Mouse (Mus musculus): ENCODE measurements at regions not wholly inside any gene's neighbourhood (a gene's known extent, or its start where the extent isn't known, plus 50 kb on each side); places are given as distances from the start of the nearest gene placed in this dataset.

DNA sequence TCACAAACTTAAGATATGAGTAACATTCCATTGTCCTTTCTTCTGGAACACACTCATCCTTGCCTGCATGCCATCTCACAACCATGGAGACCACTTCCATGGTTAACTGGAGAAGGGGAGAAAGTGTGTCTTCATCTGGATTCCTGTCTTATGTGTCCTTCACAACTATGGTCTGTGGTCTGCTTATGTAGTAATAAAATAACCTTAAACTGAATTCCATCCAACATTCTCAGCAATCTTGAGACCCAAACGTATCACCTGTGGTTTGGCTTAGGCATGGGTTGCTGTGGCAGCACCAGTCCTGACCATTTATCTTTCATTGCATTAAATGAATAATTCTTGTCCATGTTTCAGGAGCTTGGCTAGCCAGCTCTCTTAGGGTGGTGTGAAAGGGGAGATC, 1186.3 kb downstream of the Gsdmc2 start:
- no peaks in the 10 kb centered on the region for H3K9me3 ChIP-seq (replicated peaks; ENCODE audit: insufficient read depth, low read length)
- no peaks in the 10 kb centered on the region for H3K79me2 ChIP-seq (ENCODE audit: control insufficient read depth, insufficient read depth, low read length, poor library complexity)
- H3K4me3 ChIP-seq (ENCODE audit: control insufficient read depth in 1 of 2, insufficient read depth in 1 of 2, low read depth in 2 of 2, low read length in 2 of 2) = no peak overlapping the region

DNA sequence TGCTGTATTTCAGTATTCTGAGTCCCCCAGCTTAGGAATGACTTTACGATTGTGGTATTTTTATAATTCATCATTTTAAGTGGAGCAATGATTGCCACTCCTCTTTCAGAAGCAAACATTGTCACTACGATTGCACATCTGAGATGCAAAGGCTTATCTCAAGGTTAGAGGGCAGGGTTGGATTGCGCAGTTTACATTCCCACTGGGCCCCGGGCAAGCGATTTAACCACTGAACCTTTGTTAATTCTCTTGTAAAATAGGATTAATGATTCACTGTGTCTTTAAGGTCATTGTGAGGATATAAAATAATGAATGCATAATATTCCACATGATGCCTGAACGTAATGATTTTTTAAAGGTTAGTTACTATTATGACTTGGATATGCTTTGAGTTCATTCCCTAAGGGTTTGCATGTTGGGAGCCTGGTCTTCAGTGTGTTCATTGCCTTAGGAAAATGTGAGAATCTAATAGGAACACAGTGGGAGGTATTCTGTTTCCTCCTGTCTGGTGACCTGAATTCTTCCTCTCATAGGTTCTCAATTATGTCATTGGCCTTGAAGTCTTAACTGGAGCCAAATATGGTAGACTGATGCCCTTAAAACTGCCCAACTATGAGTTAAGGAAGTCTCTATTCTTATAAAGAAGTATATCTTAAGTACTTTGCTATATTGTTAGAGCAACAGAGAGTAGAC, 1198.4 kb downstream of the Gsdmc2 start:
- Histone ChIP-seq H3K9me3 (replicated peaks; ENCODE audit: insufficient read depth, low read length) (no peaks in the 10 kb centered on the region), H3K27ac (ENCODE audit: control insufficient read depth, low read depth, low read length) (no peak overlapping the region), H3K27me3 (ENCODE audit: control insufficient read depth in 1 of 2, insufficient read depth in 2 of 2, low read length in 2 of 2) (no peaks in the 10 kb centered on the region), H3K36me3 (ENCODE audit: control insufficient read depth in 1 of 2, insufficient read depth in 2 of 2, low read length in 2 of 2) (no peaks in the 10 kb centered on the region), H3K4me1 (ENCODE audit: control insufficient read depth in 1 of 2, insufficient read depth in 2 of 2, low read length in 2 of 2) (no peaks in the 10 kb centered on the region), H3K9ac (ENCODE audit: control insufficient read depth, low read depth, low read length, poor library complexity, severe bottlenecking) (no peak overlapping the region), H3K79me2 (ENCODE audit: control insufficient read depth, insufficient read depth, low read length, poor library complexity) (no peaks in the 10 kb centered on the region), H3K4me3 (ENCODE audit: control insufficient read depth in 1 of 2, insufficient read depth in 1 of 2, low read depth in 2 of 2, low read length in 2 of 2) (no peak overlapping the region)
- TF ChIP-seq MYB (IDR thresholded peaks at IDR 0.05; ENCODE audit: low read depth, low read length) (no peak), USF2 (IDR thresholded peaks at IDR 0.05; ENCODE audit: borderline replicate concordance in 1 of 2, insufficient read depth in 1 of 2, low read depth in 1 of 2, low read length in 2 of 2) (no peak), BHLHE40 (IDR thresholded peaks at IDR 0.05; ENCODE audit: borderline replicate concordance, low read depth, low read length) (no peak), MXI1 (IDR thresholded peaks at IDR 0.05; ENCODE audit: low read depth, low read length) (no peak), TAL1 (IDR thresholded peaks at IDR 0.05; ENCODE audit: low read length) (no peak), KAT2A (conservative IDR thresholded peaks at IDR 0.05; ENCODE audit: low read depth, low read length) (no peak), POLR2AphosphoS2 (IDR thresholded peaks at IDR 0.05; ENCODE audit: low read length) (no peak), UBTF (IDR thresholded peaks at IDR 0.05; ENCODE audit: borderline replicate concordance, insufficient read depth, low read depth, low read length) (no peak), MAFK (IDR thresholded peaks at IDR 0.05; ENCODE audit: borderline replicate concordance, low read depth, low read length) (no peak), MAZ (IDR thresholded peaks at IDR 0.05; ENCODE audit: low read depth, low read length) (no peak), JUND (IDR thresholded peaks at IDR 0.05; ENCODE audit: low read depth, low read length) (no peak), TBP (IDR thresholded peaks at IDR 0.05; ENCODE audit: low read depth, low read length) (no peak), MEF2A (IDR thresholded peaks at IDR 0.05; ENCODE audit: extremely low read depth, insufficient replicate concordance, low read depth, low read length, poor library complexity, severe bottlenecking) (no peak), CTCF (IDR thresholded peaks at IDR 0.05 in 2 of 3, conservative IDR thresholded peaks at IDR 0.05 in 1 of 3; ENCODE audit: control insufficient read depth in 1 of 3, insufficient read depth in 1 of 3, low read depth in 2 of 3, low read length in 3 of 3, poor library complexity in 1 of 3, severe bottlenecking in 1 of 3) (no peak)
- DNase-seq (ENCODE audit: low read depth, low spot score) = no peak

More for the DNA sequence above, 1186.3 kb downstream of the Gsdmc2 start:
- Histone ChIP-seq H3K27ac (ENCODE audit: control insufficient read depth, low read depth, low read length) (no peak overlapping the region), H3K36me3 (ENCODE audit: control insufficient read depth in 1 of 2, insufficient read depth in 2 of 2, low read length in 2 of 2) (no peaks in the 10 kb centered on the region), H3K9ac (ENCODE audit: control insufficient read depth, low read depth, low read length, poor library complexity, severe bottlenecking) (no peak overlapping the region), H3K4me1 (ENCODE audit: control insufficient read depth in 1 of 2, insufficient read depth in 2 of 2, low read length in 2 of 2) (no peaks in the 10 kb centered on the region), H3K27me3 (ENCODE audit: control insufficient read depth in 1 of 2, insufficient read depth in 2 of 2, low read length in 2 of 2) (no peaks in the 10 kb centered on the region; a peak in 1 of 4 replicates)
- TF ChIP-seq RCOR1 (IDR thresholded peaks at IDR 0.05; ENCODE audit: low read depth, low read length) (no peak), ELF1 (IDR thresholded peaks at IDR 0.05; ENCODE audit: low read depth, low read length) (no peak), HCFC1 (IDR thresholded peaks at IDR 0.05; ENCODE audit: low read depth, low read length) (no peak), NRF1 (IDR thresholded peaks at IDR 0.05; ENCODE audit: insufficient read depth, low read depth, low read length, poor library complexity, severe bottlenecking) (no peak)
- no peak for DNase-seq (ENCODE audit: low read depth, low spot score)
